Mouse (Mus musculus): ENCODE measurements at regions not wholly inside any gene's neighbourhood (a gene's known extent, or its start where the extent isn't known, plus 50 kb on each side); places are given as distances from the start of the nearest gene placed in this dataset. TPM values are rescaled to one million over a fixed set of nuclear protein-coding genes. Genes with fewer than 3 reads are reported as not detected.

Small RNA genes in the stretch of these regions (microRNA-seq; reads per million reads assigned to microRNA genes)
- not detected for gene Gm22917

Data from hindbrain, embryonic 13.5 days (tissue).